Mouse (Mus musculus): Measurements from ENCODE around the gene Efcab8.

- TF ChIP-seq CTCF (IDR thresholded peaks at IDR 0.05; ENCODE audit: low read depth), result no peak
- TF ChIP-seq EP300 (IDR thresholded peaks at IDR 0.05; ENCODE audit: low read depth), result no peak
Measured at GRCm38 (mm10) chr2:153772950-153773349, 6.8 kb upstream of the Efcab8 start.

All from liver, embryonic 14.5 days (tissue).